Mouse (Mus musculus) small intestine, adult 2 months (tissue): ENCODE results near the gene Shc4. TPM values are rescaled to one million over a fixed set of nuclear protein-coding genes. Genes with fewer than 3 reads are reported as not detected.

ENCODE experiments used
- H3K27ac ChIP-seq: fragments of 200-500 bp; 2 replicates; pipeline ENCODE4 v1.5.1; 2012; ENCODE audit warnings: low read depth, low read length, control low read depth, inconsistent platforms; ENCODE audit not compliant: insufficient read depth
- H3K27me3 ChIP-seq: fragments of 200-500 bp; 2 replicates; pipeline ENCODE4 v1.6.1; 2012; ENCODE audit warnings: mild to moderate bottlenecking, moderate library complexity, low read length, inconsistent platforms; ENCODE audit not compliant: control insufficient read depth, insufficient read depth
- H3K36me3 ChIP-seq: fragments of 200-500 bp; 2 replicates; pipeline ENCODE4 v1.6.1; 2012; ENCODE audit warnings: mild to moderate bottlenecking, low read length, control low read depth, inconsistent platforms; ENCODE audit not compliant: control insufficient read depth, insufficient read depth
- H3K4me1 ChIP-seq: fragments of 200-500 bp; 2 replicates; pipeline ENCODE4 v1.6.1; 2012; ENCODE audit warnings: low read length, inconsistent platforms, mixed read lengths; ENCODE audit not compliant: control insufficient read depth, insufficient read depth, insufficient read length
- H3K4me3 ChIP-seq: fragments of 200-500 bp; 2 replicates; pipeline ENCODE4 v1.5.1; 2012; ENCODE audit warnings: low read depth, mild to moderate bottlenecking, control low read depth, inconsistent platforms, low read length, moderate library complexity
- CTCF ChIP-seq: fragments of 200-500 bp; IDR thresholded peaks from 2 replicates; pipeline ENCODE4 v1.5.1; 2012; ENCODE audit warnings: low read depth, mild to moderate bottlenecking, control low read depth, inconsistent platforms, low read length, moderate library complexity, mixed read lengths; ENCODE audit not compliant: insufficient replicate concordance, insufficient read length; ENCODE audit errors: extremely low read depth
- POLR2A ChIP-seq: fragments of 200-500 bp; IDR thresholded peaks from 2 replicates; pipeline ENCODE4 v1.6.1; 2012; ENCODE audit warnings: low read depth, mild to moderate bottlenecking, control low read depth, inconsistent platforms, low read length, moderate library complexity
- WGBS: fragments of 180-500 bp; shearing (Covaris S2); methylation state at CpG from one replicate; pipeline ENCODE4 v1.1.7; 2018; 5-methylcytosine and 5-hydroxymethylcytosine counted together
- polyA plus RNA-seq: library from polyadenylated mRNA; depleted of rRNA; stranded (reverse); fragments of >200 nt; gene quantifications from 2 replicates; pipeline ENCODE4 v1.2.3, GENCODE M21; 2012; rRNA removed

Gene Shc4
- 0.09 and 0.13 TPM in 2 replicates for polyA plus RNA-seq

DNA sequence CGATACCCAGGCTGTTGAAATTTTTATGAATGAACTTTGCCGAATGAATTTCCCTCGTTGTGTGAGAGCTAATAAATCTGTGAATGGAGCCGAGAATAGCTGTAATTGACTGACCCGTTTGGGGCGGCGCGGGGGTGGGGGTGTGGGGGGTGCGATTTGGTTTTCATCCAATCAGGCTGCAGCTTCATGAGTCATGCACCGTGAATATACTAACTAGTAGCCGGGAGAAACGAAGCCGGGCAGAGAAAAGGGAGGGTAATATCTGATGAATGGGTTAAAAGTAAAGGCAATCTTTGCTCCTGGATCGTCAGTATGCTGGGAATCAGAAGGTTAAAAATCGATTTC is at the start of gene Shc4:
Gene Shc4 (minus strand): TSS at position 63 of the 345 bp plus-strand sequence.
- Histone ChIP-seq H3K4me3 (peak within 1 kb of the TSS; percentile 51), H3K27me3 (peaks cover 20% of the 10 kb centered on the region), H3K36me3 (no peaks in the 10 kb centered on the region), H3K4me1 (peaks cover 10% of the 10 kb centered on the region), H3K27ac (no peak within 1 kb of the TSS)
- WGBS = under 1% methylated on average over 15 of the region's 15 CpGs
- no peak for TF ChIP-seq CTCF

DNA sequence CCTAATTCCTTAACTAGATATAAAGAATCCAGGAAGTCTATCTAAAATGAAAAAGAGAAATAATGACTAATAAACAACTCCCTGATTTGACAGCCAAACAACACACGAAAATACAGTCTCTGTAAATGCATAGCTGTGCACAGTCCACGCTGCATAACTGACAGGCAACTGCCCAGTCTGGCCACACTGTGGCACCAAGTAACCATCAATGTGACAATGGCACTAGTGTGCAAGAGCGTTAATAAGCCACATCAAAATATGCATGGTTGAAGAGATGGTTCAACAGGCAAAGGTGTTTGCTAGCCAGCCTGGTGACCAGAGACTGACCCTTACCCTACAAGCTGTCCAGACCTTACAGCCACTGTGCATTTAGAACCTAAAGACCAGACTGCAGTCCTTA is 41.1 kb upstream of the Shc4 start:
- TF ChIP-seq POLR2A = no peak
- peak; percentile 27; the same call in 1 of the 2 replicates for TF ChIP-seq CTCF
- H3K36me3 ChIP-seq = peaks cover 53% of the 10 kb centered on the region
- H3K4me3 ChIP-seq = no peak overlapping the region
- WGBS = 79% methylated on average over 3 of the region's 3 CpGs
- no peaks in the 10 kb centered on the region for H3K27me3 ChIP-seq
- no peaks in the 10 kb centered on the region for H3K4me1 ChIP-seq
- H3K27ac ChIP-seq = no peak overlapping the region

DNA sequence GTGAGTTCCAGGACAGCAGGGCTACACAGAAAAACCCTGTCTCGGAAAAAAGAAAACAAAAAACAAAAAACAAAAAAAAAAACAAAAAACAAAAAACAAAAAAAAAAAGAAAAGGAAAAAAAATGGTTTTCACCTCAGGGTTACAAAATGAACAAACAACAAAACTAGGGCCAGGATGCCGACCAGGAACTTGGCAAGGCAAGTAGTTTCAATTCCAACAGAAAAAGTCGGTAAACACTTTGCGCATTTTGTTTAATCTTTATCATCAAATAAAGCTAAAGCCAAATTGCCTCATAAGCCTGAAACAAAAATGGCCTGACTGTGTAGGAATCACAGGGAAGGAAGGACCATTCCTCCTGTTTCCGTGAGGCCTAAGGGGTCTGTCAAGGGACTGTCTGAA is 40.6 kb upstream of the Shc4 start:
- WGBS = 70% methylated on average over 5 of the region's 5 CpGs
- TF ChIP-seq POLR2A (no peak), CTCF (no peak)
- Histone ChIP-seq H3K27me3 (no peaks in the 10 kb centered on the region), H3K36me3 (peaks cover 54% of the 10 kb centered on the region), H3K27ac (no peak overlapping the region), H3K4me1 (no peaks in the 10 kb centered on the region), H3K4me3 (no peak overlapping the region)

DNA sequence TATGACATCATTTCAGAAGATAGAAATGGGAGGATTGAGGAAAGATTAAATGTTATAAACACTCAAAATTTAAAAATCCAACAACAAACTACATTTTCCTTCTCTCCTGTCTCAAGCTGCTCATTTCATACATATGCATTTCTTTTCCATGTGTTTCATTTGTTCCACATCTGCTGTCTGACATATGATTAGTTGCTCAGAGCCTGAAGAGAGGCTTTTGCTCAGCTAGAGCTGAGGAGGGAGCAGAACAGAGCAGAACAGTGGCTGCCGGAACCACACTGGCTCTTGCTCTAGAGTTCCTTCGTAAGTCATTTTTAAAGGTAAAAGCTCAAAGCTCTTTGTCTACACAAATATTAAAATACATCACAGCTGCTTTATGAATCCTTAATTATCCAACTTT is 25.4 kb upstream of the Shc4 start:
- Histone ChIP-seq H3K27me3 (no peaks in the 10 kb centered on the region), H3K4me3 (no peak overlapping the region), H3K4me1 (no peaks in the 10 kb centered on the region), H3K27ac (no peak overlapping the region), H3K36me3 (peaks cover 69% of the 10 kb centered on the region)
- WGBS = 92% methylated on average over 2 of the region's 2 CpGs
- TF ChIP-seq CTCF (no peak), POLR2A (no peak)

DNA sequence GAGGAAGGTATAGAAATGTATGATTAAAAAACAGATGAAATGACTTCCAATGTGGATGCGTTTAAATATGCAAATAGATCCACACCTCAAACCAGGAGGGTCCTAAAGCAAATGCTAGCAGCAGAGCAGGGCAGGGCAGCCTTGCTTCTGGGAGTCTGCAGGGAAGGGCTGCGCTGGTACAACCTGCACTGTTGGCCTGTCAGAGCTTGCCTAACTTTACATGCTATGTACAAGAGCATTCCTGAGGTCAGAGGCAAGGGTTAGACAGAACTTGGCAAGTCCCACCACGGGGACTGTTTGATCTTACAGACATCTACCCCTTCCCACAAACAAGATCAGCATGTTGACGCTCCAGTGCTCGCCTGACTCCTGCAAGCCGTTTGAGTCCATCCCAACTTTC is 15.4 kb upstream of the Shc4 start:
- Histone ChIP-seq H3K4me1 (no peaks in the 10 kb centered on the region), H3K27me3 (no peaks in the 10 kb centered on the region), H3K36me3 (peaks cover 34% of the 10 kb centered on the region), H3K27ac (no peak overlapping the region), H3K4me3 (no peak overlapping the region)
- no peak for TF ChIP-seq CTCF
- TF ChIP-seq POLR2A = no peak
- WGBS = 85% methylated on average over 6 of the region's 6 CpGs

DNA sequence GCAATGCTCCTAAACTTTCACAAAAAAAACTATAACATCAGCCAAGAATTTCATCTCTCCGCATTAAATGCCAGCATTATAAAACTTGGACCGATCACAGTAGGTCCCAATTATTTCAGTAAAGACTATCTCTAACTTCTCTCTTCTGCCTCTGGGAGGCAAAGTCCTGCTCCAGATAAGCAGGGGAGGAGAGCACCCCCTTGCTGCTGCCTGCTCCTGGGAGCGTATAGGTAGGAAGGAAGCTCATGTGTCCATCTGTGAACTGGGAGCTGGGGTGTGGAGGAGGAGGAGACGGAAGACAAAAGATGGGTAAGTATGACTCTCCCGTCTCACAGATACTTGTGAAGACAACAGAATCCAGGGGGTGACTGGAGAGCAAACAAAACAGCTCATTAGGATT is 14.8 kb upstream of the Shc4 start:
- peaks cover 30% of the 10 kb centered on the region for H3K36me3 ChIP-seq
- no peaks in the 10 kb centered on the region for H3K27me3 ChIP-seq
- H3K27ac ChIP-seq = no peak overlapping the region
- H3K4me1 ChIP-seq = no peaks in the 10 kb centered on the region
- TF ChIP-seq POLR2A (no peak), CTCF (no peak)
- no peak overlapping the region for H3K4me3 ChIP-seq
- 78% methylated on average over 5 of the region's 5 CpGs for WGBS

DNA sequence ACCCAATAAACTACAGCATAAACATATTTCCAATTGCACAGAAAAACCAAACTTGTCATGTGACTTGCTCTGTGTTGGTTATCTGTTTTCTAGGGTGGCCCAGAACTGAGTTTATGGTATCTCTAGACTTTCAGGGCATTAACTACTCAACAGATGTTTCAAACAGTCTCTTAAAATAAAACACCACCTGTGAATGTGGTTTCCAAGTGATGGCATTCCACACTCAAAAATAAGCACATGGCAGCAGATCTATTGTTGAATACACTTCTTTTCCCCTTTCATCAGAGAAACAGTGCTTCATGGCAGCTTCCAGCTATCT is 12.0 kb upstream of the Shc4 start:
- H3K4me3 ChIP-seq = no peak overlapping the region
- no peaks in the 10 kb centered on the region for H3K4me1 ChIP-seq
- no peaks in the 10 kb centered on the region for H3K27me3 ChIP-seq
- TF ChIP-seq CTCF (no peak), POLR2A (no peak)
- H3K36me3 ChIP-seq = peaks cover 18% of the 10 kb centered on the region
- no peak overlapping the region for H3K27ac ChIP-seq
